Mouse (Mus musculus) MEL (cell line): ENCODE data around the gene Gdf1. TPM values are rescaled to one million over a fixed set of nuclear protein-coding genes. Genes with fewer than 3 reads are reported as not detected.

Experiments used
- DNase-seq: peaks from one replicate; pipeline ENCODE4 v3.0.0; 2011; ENCODE audit warnings: low read depth, low spot score
- H3K27ac ChIP-seq: 2 replicates; pipeline ENCODE4 v1.5.1; 2012; ENCODE audit warnings: low read depth, mild to moderate bottlenecking, control low read depth, low read length, moderate library complexity; ENCODE audit not compliant: control insufficient read depth
- H3K27me3 ChIP-seq, 2 experiments: fragments of 150-350 bp in 1 of 2; sonication (generic) in 1 of 2; 2 replicates each; pipeline ENCODE4 v1.6.1; 2012; ENCODE audit warnings: low read length in 2 of 2, mild to moderate bottlenecking in 2 of 2, improper control_type of control experiment in 1 of 2, moderate library complexity in 1 of 2; ENCODE audit not compliant: insufficient read depth in 2 of 2, control insufficient read depth in 1 of 2
- H3K36me3 ChIP-seq, 2 experiments: 2 replicates each; pipeline ENCODE4 v1.6.1; 2012 to 2014; ENCODE audit warnings: low read length in 2 of 2, improper control_type of control experiment in 1 of 2, inconsistent platforms in 1 of 2, mild to moderate bottlenecking in 1 of 2; ENCODE audit not compliant: insufficient read depth in 2 of 2, control insufficient read depth in 1 of 2
- H3K4me1 ChIP-seq, 2 experiments: fragments of 150-350 bp in 1 of 2; sonication (generic) in 1 of 2; 2 replicates each; pipeline ENCODE4 v1.6.1; 2012; ENCODE audit warnings: low read length in 2 of 2, improper control_type of control experiment in 1 of 2, mild to moderate bottlenecking in 1 of 2; ENCODE audit not compliant: insufficient read depth in 2 of 2, control insufficient read depth in 1 of 2
- H3K4me3 ChIP-seq, 2 experiments: fragments of 150-350 bp in 1 of 2; sonication (generic) in 1 of 2; 2 replicates each; pipeline ENCODE4 v1.5.1; 2012; ENCODE audit warnings: low read depth in 2 of 2, low read length in 2 of 2, mild to moderate bottlenecking in 2 of 2, moderate library complexity in 2 of 2, control low read depth in 1 of 2, improper control_type of control experiment in 1 of 2; ENCODE audit not compliant: control insufficient read depth in 1 of 2, insufficient read depth in 1 of 2
- H3K79me2 ChIP-seq: 2 replicates; pipeline ENCODE4 v1.6.1; 2012; ENCODE audit warnings: mild to moderate bottlenecking, low read length, moderate library complexity; ENCODE audit not compliant: control insufficient read depth, poor library complexity, insufficient read depth
- H3K9ac ChIP-seq: 2 replicates; pipeline ENCODE4 v1.6.1; 2012; ENCODE audit warnings: low read depth, mild to moderate bottlenecking, control low read depth, low read length, moderate library complexity; ENCODE audit not compliant: control insufficient read depth, poor library complexity, severe bottlenecking
- H3K9me3 ChIP-seq: fragments of 150-350 bp; sonication (generic); replicated peaks from 2 replicates; pipeline ENCODE4 v1.6.1; 2012; ENCODE audit warnings: mild to moderate bottlenecking, low read length, improper control_type of control experiment, moderate library complexity; ENCODE audit not compliant: insufficient read depth
- CHD1 ChIP-seq: IDR thresholded peaks from 2 replicates; pipeline ENCODE4 v1.6.1; 2012; ENCODE audit warnings: low read depth, mild to moderate bottlenecking, inconsistent platforms, low read length, improper control_type of control experiment
- CHD2 ChIP-seq: IDR thresholded peaks from 2 replicates; pipeline ENCODE4 v1.6.1; 2011; ENCODE audit warnings: low read length, improper control_type of control experiment
- E2F4 ChIP-seq: IDR thresholded peaks from 2 replicates; pipeline ENCODE4 v1.6.1; 2011; ENCODE audit warnings: low read depth, low read length, improper control_type of control experiment, borderline replicate concordance
- EP300 ChIP-seq, 2 experiments: IDR thresholded peaks; 2 replicates each; pipeline ENCODE4 v1.6.1; 2011; ENCODE audit warnings: improper control_type of control experiment in 2 of 2, low read length in 2 of 2, low read depth in 1 of 2, mild to moderate bottlenecking in 1 of 2
- GABPA ChIP-seq: IDR thresholded peaks from 2 replicates; pipeline ENCODE4 v1.6.1; 2012; ENCODE audit warnings: low read depth, mild to moderate bottlenecking, inconsistent platforms, low read length, improper control_type of control experiment, moderate library complexity
- GATA1 ChIP-seq: IDR thresholded peaks from 2 replicates; pipeline ENCODE4 v1.6.1; 2011; ENCODE audit warnings: low read depth, low read length, improper control_type of control experiment
- HCFC1 ChIP-seq: IDR thresholded peaks from 2 replicates; pipeline ENCODE4 v1.6.1; 2012; ENCODE audit warnings: low read depth, mild to moderate bottlenecking, inconsistent platforms, low read length, improper control_type of control experiment, moderate library complexity
- JUND ChIP-seq: IDR thresholded peaks from 2 replicates; pipeline ENCODE4 v1.6.1; 2011; ENCODE audit warnings: low read depth, mild to moderate bottlenecking, improper control_type of control experiment, low read length
- MAZ ChIP-seq: IDR thresholded peaks from 2 replicates; pipeline ENCODE4 v1.6.1; 2012; ENCODE audit warnings: low read depth, mild to moderate bottlenecking, inconsistent platforms, low read length, improper control_type of control experiment
- MEF2A ChIP-seq: IDR thresholded peaks from 2 replicates; pipeline ENCODE4 v1.6.1; 2014; ENCODE audit warnings: low read depth, mild to moderate bottlenecking, inconsistent platforms, low read length, improper control_type of control experiment; ENCODE audit not compliant: poor library complexity, insufficient replicate concordance, severe bottlenecking; ENCODE audit errors: extremely low read depth
- MYC ChIP-seq: IDR thresholded peaks from 2 replicates; pipeline ENCODE4 v1.6.1; 2011; ENCODE audit warnings: low read depth, mild to moderate bottlenecking, low read length, improper control_type of control experiment, moderate library complexity
- NELFE ChIP-seq: IDR thresholded peaks from 2 replicates; pipeline ENCODE4 v1.6.1; 2011; ENCODE audit warnings: low read depth, low read length, improper control_type of control experiment
- POLR2A ChIP-seq, 2 experiments: IDR thresholded peaks; 2 replicates each; pipeline ENCODE4 v1.6.1; 2011 to 2012; ENCODE audit warnings: low read length in 2 of 2, mild to moderate bottlenecking in 2 of 2, control low read depth in 1 of 2, improper control_type of control experiment in 1 of 2, low read depth in 1 of 2, moderate library complexity in 1 of 2; ENCODE audit not compliant: control insufficient read depth in 1 of 2, insufficient read depth in 1 of 2, poor library complexity in 1 of 2
- POLR2AphosphoS2 ChIP-seq: IDR thresholded peaks from 2 replicates; pipeline ENCODE4 v1.6.1; 2011; ENCODE audit warnings: low read length, improper control_type of control experiment
- RCOR1 ChIP-seq: IDR thresholded peaks from 2 replicates; pipeline ENCODE4 v1.6.1; 2012; ENCODE audit warnings: low read depth, mild to moderate bottlenecking, inconsistent platforms, low read length, improper control_type of control experiment
- SIN3A ChIP-seq: IDR thresholded peaks from 2 replicates; pipeline ENCODE4 v1.6.1; 2012; ENCODE audit warnings: low read length, improper control_type of control experiment, inconsistent platforms
- TAL1 ChIP-seq: IDR thresholded peaks from 2 replicates; pipeline ENCODE4 v1.6.1; 2012; ENCODE audit warnings: mild to moderate bottlenecking, inconsistent platforms, low read length, moderate library complexity, mixed read lengths
- TCF12 ChIP-seq: IDR thresholded peaks from 2 replicates; pipeline ENCODE4 v1.6.1; 2014; ENCODE audit warnings: low read depth, mild to moderate bottlenecking, inconsistent platforms, low read length, improper control_type of control experiment, moderate library complexity
- UBTF ChIP-seq: IDR thresholded peaks from 2 replicates; pipeline ENCODE4 v1.6.1; 2012; ENCODE audit warnings: low read depth, mild to moderate bottlenecking, inconsistent platforms, low read length, improper control_type of control experiment, moderate library complexity, borderline replicate concordance; ENCODE audit not compliant: insufficient read depth
- USF1 ChIP-seq: IDR thresholded peaks from 2 replicates; pipeline ENCODE4 v1.6.1; 2014; ENCODE audit warnings: low read depth, mild to moderate bottlenecking, inconsistent platforms, low read length, improper control_type of control experiment, moderate library complexity
- ZC3H11A ChIP-seq: IDR thresholded peaks from 2 replicates; pipeline ENCODE4 v1.6.1; 2012; ENCODE audit warnings: low read depth, mild to moderate bottlenecking, inconsistent platforms, low read length, improper control_type of control experiment
- ZKSCAN1 ChIP-seq: IDR thresholded peaks from 2 replicates; pipeline ENCODE4 v1.6.1; 2012; ENCODE audit warnings: low read depth, mild to moderate bottlenecking, inconsistent platforms, low read length, improper control_type of control experiment, moderate library complexity
- ZNF384 ChIP-seq: IDR thresholded peaks from 2 replicates; pipeline ENCODE4 v1.6.1; 2012; ENCODE audit warnings: low read depth, mild to moderate bottlenecking, inconsistent platforms, low read length, improper control_type of control experiment
- polyA plus RNA-seq, 2 experiments: library from polyadenylated mRNA; stranded (reverse) in 1 of 2; unstranded in 1 of 2; fragments of >175 nt in 1 of 2; fragments of >200 nt in 1 of 2; gene quantifications; 2 replicates each; pipeline versions ENCODE4 v1.2.1 to v1.2.4; 2012; ENCODE audit warnings: low replicate concordance in 2 of 2, low read depth in 1 of 2; ENCODE audit not compliant: insufficient read length in 2 of 2, insufficient read depth in 1 of 2, missing spikeins in 1 of 2
- total RNA-seq: library from RNA; depleted of rRNA; stranded (reverse); fragments of 300-350 nt; gene quantifications from 2 replicates; pipeline ENCODE4 v1.2.3, GENCODE M21; 2012

Gdf1 gene
- total and polyA plus RNA-seq, 3 experiments, result 1.9 to 2.6 TPM; not detected in 1

DNA sequence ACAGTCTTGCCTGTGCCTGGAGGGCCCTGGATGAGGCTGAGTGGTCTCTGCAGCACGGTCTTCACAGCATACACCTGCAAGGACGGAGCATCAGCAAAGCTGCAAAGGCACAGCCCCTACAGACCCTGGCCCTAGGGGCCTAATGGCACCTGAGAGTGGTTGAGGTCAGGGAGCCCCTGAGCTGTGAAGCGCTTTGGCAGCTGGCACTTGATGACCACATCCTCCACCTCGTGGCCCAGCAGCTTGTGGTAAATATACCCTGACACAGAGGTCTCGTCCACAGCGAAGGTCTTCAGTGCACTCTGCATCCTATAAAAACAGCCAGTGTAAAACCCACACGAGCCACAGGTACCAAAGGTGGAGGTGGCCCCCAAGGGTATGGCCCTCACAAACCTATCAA is 9.3 kb downstream of the Gdf1 start:
- Histone ChIP-seq H3K36me3 (peaks cover 0 to 32% of the 10 kb centered on the region in 2 experiments; a peak in 2 of 4 replicates), H3K9me3 (no peaks in the 10 kb centered on the region), H3K9ac (no peak overlapping the region), H3K27ac (no peak overlapping the region), H3K4me3 (no peak overlapping the region), H3K79me2 (peaks cover 6% of the 10 kb centered on the region), H3K4me1 (no peaks in the 10 kb centered on the region), H3K27me3 (no peaks in the 10 kb centered on the region)
- DNase-seq, result no peak
- TF ChIP-seq POLR2AphosphoS2 (no peak), MEF2A (no peak), TCF12 (no peak), POLR2A (IDR thresholded peaks at IDR 0.05; ENCODE audit: control insufficient read depth in 1 of 2, insufficient read depth in 1 of 2, low read depth in 1 of 2, low read length in 2 of 2, poor library complexity in 1 of 2) (no peak), EP300 (IDR thresholded peaks at IDR 0.05; ENCODE audit: low read depth in 1 of 2, low read length in 2 of 2) (no peak), MYC (no peak), TAL1 (no peak), UBTF (no peak), HCFC1 (no peak), RCOR1 (no peak)

DNA sequence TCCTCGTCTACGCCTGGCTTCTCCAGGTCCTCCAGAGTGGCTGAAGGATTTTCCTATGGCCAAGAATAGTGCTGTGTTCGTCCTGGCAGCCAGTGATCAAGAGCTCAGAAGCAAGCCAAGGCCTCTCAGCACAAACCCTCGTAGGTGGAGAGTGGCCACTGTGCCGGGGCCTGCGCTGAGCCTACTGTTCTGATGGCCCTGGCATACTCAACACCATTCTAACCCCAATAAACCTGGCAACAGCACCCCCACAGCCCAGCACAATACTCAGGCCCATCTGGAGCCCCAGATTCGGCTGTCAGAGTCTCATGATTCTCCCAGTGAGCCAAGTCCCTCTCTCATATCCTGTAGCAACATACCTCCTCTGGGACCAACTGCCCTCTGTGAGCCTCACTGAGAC is 11.0 kb downstream of the Gdf1 start:
- peaks cover 17% of the 10 kb centered on the region for H3K79me2 ChIP-seq
- H3K9ac ChIP-seq, result no peak overlapping the region
- TF ChIP-seq USF1 (no peak), GATA1 (no peak), CHD2 (no peak), HCFC1 (no peak), ZC3H11A (no peak), ZKSCAN1 (no peak), E2F4 (no peak), ZNF384 (no peak), CHD1 (no peak), GABPA (no peak), SIN3A (no peak), UBTF (no peak), JUND (no peak), RCOR1 (no peak), NELFE (no peak), MAZ (no peak)
- peaks cover 5 to 11% of the 10 kb centered on the region in 2 experiments; a peak in 3 of 4 replicates for H3K4me1 ChIP-seq
- no peaks in the 10 kb centered on the region for H3K27me3 ChIP-seq
- no peak overlapping the region for H3K27ac ChIP-seq
- DNase-seq, result no peak
- no peaks in the 10 kb centered on the region for H3K9me3 ChIP-seq
- H3K4me3 ChIP-seq, result no peak overlapping the region
- H3K36me3 ChIP-seq, result peaks cover 6 to 29% of the 10 kb centered on the region in 2 experiments; a peak in 3 of 4 replicates
